Mouse (Mus musculus): ENCODE data around the gene Pdhb. TPM values are rescaled to one million over a fixed set of nuclear protein-coding genes. Genes with fewer than 3 reads are reported as not detected.

The Pdhb gene
- polyA plus RNA-seq, 1 experiment from 2014 or later, result 166 TPM

DNA sequence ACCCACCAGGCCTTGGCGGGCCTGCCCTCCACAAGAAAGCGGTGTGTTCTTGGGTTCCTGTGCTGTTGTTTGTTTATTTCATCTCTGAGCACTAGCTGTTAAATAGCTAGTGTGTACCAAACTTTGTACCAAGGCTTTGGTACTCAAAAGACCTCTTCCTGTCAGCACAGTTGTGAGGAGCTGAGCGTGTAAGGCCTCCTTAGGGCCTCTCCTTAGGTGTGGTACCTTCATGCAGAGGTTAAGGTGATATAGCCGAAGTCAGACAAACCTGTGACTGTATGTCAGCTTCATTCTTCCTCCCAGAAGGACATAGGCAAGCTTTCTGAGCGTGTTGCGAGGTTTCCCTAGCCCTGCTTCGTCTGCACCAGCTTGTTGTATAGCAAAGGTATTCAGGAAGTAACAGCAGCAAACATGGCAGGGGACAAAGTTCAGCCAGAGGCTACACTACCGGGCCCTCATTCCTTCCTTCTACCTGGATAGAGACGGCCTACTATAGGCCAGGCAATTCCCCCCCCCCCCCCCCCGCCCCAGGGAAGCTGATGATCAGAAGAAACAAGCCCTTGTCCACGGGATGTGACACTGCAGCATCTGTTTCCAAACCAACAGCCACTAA lies 26.1 kb downstream of the Pdhb start:
- DNase-seq, result no peak
- peaks cover 15% of the 10 kb centered on the region; the same call in 1 of the 2 replicates for H3K36me3 ChIP-seq (ENCODE audit: insufficient read depth)
- no peak for ATAC-seq (ENCODE audit: insufficient read depth)
- H3K9me3 ChIP-seq (ENCODE audit: low read depth, low read length), result no peaks in the 10 kb centered on the region
- no peak overlapping the region for H3K9ac ChIP-seq
- WGBS, result 79% methylated on average over 10 of the region's 11 CpGs
- H3K4me1 ChIP-seq (ENCODE audit: insufficient read depth), result no peaks in the 10 kb centered on the region
- no peak overlapping the region for H3K27ac ChIP-seq (ENCODE audit: low read depth)
- no peak overlapping the region for H3K4me2 ChIP-seq
- no peak for TF ChIP-seq CTCF (IDR thresholded peaks at IDR 0.05; ENCODE audit: low read depth)
- H3K4me3 ChIP-seq (ENCODE audit: low read depth, low read length), result no peak overlapping the region
- H3K27me3 ChIP-seq (ENCODE audit: insufficient read depth, low read length), result no peaks in the 10 kb centered on the region

DNA sequence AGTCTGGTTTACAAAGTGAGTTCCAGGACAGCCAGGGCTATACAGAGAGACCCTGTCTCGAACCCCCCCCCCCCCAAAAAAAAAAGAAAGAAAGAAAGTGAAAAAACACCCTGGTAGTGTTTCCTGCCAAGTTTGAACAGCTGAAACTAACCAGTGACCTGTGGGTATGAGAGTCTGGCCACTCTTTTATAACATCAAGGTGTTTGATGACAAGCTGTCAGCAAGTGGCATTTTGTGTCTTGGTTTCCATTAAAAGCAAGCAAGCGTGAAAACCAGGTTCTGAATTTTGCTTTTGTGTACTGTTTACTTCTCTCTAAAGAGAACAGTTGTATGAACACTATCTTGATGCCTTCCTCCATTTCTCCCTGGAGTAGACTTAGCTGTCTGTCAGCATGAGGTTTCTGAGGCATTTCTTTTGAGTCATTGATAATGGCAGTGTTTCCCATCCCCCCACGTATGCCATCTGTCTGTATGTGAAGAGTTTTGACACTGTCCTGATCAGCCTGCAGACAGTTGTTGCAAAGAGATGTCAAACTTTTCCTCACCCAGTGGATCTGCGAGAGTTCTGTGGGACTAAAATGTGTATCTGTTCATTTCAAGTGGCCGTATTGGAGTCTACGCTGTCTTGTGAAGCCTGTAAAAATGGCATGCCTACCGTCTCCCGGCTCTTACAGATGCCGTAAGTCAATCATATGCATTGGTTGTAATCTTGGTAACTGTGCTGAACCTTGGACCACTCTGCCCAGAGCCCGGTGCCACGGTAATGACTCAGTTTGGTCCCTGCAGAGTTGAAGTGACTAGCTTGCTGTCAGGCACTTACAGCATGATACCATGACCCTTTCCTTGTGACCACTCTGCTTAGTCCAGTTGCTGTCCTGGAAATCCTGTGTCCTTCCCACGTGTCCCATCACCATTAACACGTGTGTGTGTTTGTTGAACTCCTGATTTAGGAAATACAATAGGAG lies 26.9 kb downstream of the Pdhb start:
- Histone ChIP-seq H3K27me3 (ENCODE audit: insufficient read depth, low read length) (no peaks in the 10 kb centered on the region), H3K9ac (no peak overlapping the region), H3K4me1 (ENCODE audit: insufficient read depth) (no peaks in the 10 kb centered on the region), H3K4me2 (no peak overlapping the region), H3K36me3 (ENCODE audit: insufficient read depth) (peaks cover 22% of the 10 kb centered on the region), H3K4me3 (ENCODE audit: low read depth, low read length) (no peak overlapping the region), H3K27ac (ENCODE audit: low read depth) (no peak overlapping the region), H3K9me3 (ENCODE audit: low read depth, low read length) (no peaks in the 10 kb centered on the region)
- no peak for TF ChIP-seq CTCF (IDR thresholded peaks at IDR 0.05; ENCODE audit: low read depth)
- ATAC-seq (ENCODE audit: insufficient read depth) (no peak), DNase-seq (no peak)
- 80% methylated on average over 13 of the region's 13 CpGs for WGBS

DNA sequence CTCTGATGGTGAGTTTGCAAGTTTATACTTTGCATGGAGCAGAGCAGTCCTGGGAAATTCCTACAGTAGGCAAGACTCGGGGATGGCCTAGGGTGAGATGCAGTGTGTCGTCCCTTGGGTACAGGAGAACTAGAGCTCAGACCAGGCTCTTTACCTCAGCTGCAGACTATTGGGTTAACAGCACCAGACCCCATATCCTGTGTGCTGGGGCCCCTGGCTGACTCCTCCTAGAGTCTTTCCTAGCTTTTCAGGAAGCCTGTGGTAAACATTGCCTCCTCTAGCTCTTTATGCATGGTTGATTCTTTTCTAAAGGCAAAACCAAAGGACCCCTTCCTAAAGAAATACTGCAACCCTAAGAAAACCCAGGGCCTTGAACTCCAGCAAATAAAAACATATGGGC lies 31.7 kb downstream of the Pdhb start:
- Histone ChIP-seq H3K27ac (ENCODE audit: low read depth) (no peak overlapping the region), H3K27me3 (ENCODE audit: insufficient read depth, low read length) (no peaks in the 10 kb centered on the region), H3K4me3 (ENCODE audit: low read depth, low read length) (no peak overlapping the region), H3K36me3 (ENCODE audit: insufficient read depth) (peaks cover 42% of the 10 kb centered on the region), H3K9ac (no peak overlapping the region), H3K4me1 (ENCODE audit: insufficient read depth) (no peaks in the 10 kb centered on the region), H3K4me2 (no peak overlapping the region), H3K9me3 (ENCODE audit: low read depth, low read length) (no peaks in the 10 kb centered on the region)
- no peak for TF ChIP-seq CTCF (IDR thresholded peaks at IDR 0.05; ENCODE audit: low read depth)
- no peak for DNase-seq
- 79% methylated on average over 2 of the region's 2 CpGs for WGBS
- ATAC-seq (ENCODE audit: insufficient read depth), result no peak

DNA sequence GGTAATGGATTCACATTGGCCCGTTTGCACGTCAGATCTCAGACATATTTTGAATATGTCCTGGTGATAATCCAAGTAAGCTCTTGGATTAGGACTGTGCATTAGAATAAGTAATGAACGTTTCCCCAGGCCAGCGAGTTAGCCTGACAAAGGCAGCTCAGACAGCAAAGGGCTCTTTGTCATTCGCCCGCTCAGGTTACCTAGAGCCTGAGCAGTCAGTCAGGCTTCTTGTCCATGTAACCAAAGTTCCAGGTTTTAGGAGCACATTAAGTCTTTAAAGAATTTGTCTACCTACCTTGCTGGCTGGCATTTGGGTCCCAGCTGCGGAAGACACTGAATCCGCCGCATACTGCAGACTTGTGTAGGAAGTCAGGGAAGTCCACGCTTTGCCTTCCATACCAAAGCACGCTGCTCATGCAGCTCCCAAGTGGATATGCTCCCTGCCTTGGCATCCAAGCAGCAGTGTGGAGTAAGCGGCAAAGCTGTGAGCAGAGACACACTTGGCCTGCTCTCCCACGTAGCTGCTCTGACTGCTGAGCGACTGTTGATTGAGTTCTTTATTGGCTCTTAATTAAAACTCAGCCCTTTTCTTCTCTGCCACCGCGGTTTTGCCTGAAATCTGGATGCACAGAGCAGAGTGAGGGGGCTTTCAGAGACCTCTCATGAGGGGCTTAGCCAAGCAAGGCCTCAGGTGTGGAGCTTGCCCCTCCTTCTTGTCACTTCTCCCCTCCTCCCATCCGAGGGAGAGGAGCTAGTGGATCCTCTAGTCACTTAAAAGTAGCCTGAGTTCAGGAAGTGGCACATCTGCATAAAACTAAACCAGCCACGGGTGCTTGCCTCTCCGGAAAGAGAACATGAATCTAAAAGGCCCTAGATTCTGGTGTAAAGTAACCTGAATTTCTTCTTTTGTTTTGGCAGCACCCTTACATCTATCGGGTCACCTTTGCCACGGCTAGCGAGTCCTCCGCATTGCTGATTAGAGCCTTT lies 32.8 kb downstream of the Pdhb start:
- no peaks in the 10 kb centered on the region for H3K9me3 ChIP-seq (ENCODE audit: low read depth, low read length)
- H3K4me1 ChIP-seq (ENCODE audit: insufficient read depth), result no peaks in the 10 kb centered on the region
- H3K27ac ChIP-seq (ENCODE audit: low read depth), result no peak overlapping the region
- TF ChIP-seq CTCF (IDR thresholded peaks at IDR 0.05; ENCODE audit: low read depth), result no peak
- H3K4me3 ChIP-seq (ENCODE audit: low read depth, low read length), result no peak overlapping the region
- H3K9ac ChIP-seq, result no peak overlapping the region
- peaks cover 42% of the 10 kb centered on the region for H3K36me3 ChIP-seq (ENCODE audit: insufficient read depth)
- no peaks in the 10 kb centered on the region for H3K27me3 ChIP-seq (ENCODE audit: insufficient read depth, low read length)
- H3K4me2 ChIP-seq, result no peak overlapping the region
- no peak for DNase-seq
- no peak for ATAC-seq (ENCODE audit: insufficient read depth)
- 79% methylated on average over 23 of the region's 23 CpGs for WGBS

DNA sequence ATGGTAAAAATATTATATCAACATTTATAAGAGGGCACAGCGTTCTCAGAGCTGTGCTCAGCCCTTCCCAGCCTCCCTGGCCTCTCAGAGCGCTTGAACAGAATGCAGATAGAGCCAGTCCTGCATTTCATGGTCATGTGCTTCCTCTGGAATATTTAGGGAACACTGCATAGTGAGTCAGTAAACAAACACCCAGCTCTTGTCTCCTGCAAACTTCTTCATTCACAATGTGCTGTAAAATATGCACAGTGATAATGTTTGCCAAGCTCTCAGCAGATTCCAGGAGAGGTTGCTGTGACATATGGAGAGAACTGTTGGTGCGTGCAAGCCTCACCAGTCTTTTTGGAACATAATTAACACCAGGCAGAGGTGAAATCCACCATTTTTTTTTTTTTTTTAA lies 37.7 kb downstream of the Pdhb start:
- peak; percentile 50 for DNase-seq
- peak overlapping the region; percentile 12; the same call in 1 of the 2 replicates for H3K27ac ChIP-seq (ENCODE audit: low read depth)

DNA sequence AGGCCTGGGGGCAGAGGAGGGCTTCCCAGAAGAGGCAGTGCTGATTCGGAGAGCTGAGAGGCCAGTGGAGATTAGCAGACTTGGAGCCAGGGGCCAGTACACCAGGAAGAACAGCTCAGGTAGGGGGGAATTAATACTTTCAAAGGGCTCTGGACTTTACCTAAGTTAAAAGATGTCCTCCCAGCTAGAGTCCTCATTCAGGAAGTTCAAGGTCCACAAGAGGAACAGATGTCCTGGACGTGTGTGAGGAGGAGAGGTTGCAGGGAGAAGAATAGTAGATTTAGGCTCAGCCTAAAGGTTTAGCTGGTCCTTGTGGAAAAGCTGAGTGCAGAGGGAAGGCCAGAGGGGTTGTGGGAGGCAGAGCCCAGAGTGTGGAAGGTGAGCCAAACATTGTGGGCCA lies 38.6 kb downstream of the Pdhb start:
- no peak for ATAC-seq (ENCODE audit: insufficient read depth)
- no peaks in the 10 kb centered on the region for H3K4me1 ChIP-seq (ENCODE audit: insufficient read depth)
- no peak for TF ChIP-seq CTCF (IDR thresholded peaks at IDR 0.05; ENCODE audit: low read depth)
- H3K4me2 ChIP-seq, result no peak overlapping the region
- WGBS, result 64% methylated on average over 2 of the region's 2 CpGs
- no peak overlapping the region for H3K4me3 ChIP-seq (ENCODE audit: low read depth, low read length)
- peaks cover 16% of the 10 kb centered on the region; the same call in 1 of the 2 replicates for H3K36me3 ChIP-seq (ENCODE audit: insufficient read depth)
- no peak overlapping the region for H3K27ac ChIP-seq (ENCODE audit: low read depth)
- no peak for DNase-seq
- no peak overlapping the region for H3K9ac ChIP-seq
- H3K9me3 ChIP-seq (ENCODE audit: low read depth, low read length), result no peaks in the 10 kb centered on the region
- no peaks in the 10 kb centered on the region for H3K27me3 ChIP-seq (ENCODE audit: insufficient read depth, low read length)

More for the DNA sequence above, 37.7 kb downstream of the Pdhb start:
- no peak for TF ChIP-seq CTCF (IDR thresholded peaks at IDR 0.05; ENCODE audit: low read depth)
- no peaks in the 10 kb centered on the region for H3K9me3 ChIP-seq (ENCODE audit: low read depth, low read length)
- ATAC-seq (ENCODE audit: insufficient read depth), result peak; percentile 44; the same call in 1 of the 2 replicates
- H3K36me3 ChIP-seq (ENCODE audit: insufficient read depth), result peaks cover 24% of the 10 kb centered on the region; the same call in 1 of the 2 replicates
- WGBS, result 59% methylated on average over 3 of the region's 3 CpGs
- H3K9ac ChIP-seq, result no peak overlapping the region
- H3K4me1 ChIP-seq (ENCODE audit: insufficient read depth), result no peaks in the 10 kb centered on the region
- no peaks in the 10 kb centered on the region for H3K27me3 ChIP-seq (ENCODE audit: insufficient read depth, low read length)
- no peak overlapping the region for H3K4me3 ChIP-seq (ENCODE audit: low read depth, low read length)
- no peak overlapping the region for H3K4me2 ChIP-seq

All from lung, embryonic 14.5 days (tissue).